Mouse (Mus musculus): ENCODE measurements around the gene Lrrc29.

DNA sequence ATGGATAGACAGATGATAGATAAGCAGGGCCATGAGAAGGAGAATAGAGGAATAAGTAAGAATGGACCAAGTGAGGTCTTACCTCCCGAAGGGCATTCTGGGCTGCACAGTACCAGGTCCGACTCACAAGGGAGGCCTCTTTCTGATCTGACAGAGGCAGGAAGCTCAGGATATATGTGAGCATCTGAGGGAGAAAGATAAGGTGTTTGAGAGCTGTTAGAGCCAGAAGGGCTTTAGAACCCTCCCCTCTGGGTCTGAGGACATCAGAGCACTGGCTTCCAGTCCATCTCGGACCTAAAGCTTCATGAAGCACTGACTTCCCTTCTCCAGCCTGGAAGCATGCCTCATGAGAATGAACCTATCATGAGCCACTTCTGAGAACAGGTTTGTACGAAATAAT, 2.9 kb downstream of the Lrrc29 start:
- no peak for TF ChIP-seq CTCF (IDR thresholded peaks at IDR 0.05; ENCODE audit: borderline replicate concordance, extremely low read depth, insufficient read depth, insufficient read length)
- TF ChIP-seq POLR2A (IDR thresholded peaks at IDR 0.05; ENCODE audit: borderline replicate concordance, extremely low read depth, insufficient read depth, insufficient read length, poor library complexity, severe bottlenecking) = no peak

Measured in brain, embryonic 14.5 days (tissue).